Mouse (Mus musculus) fibroblast of lung, adult 2 months (primary cell): Measurements from ENCODE around the gene Pik3cb.

Experiments
- DNase-seq: peaks from one replicate; pipeline ENCODE4 v3.0.0-alpha.2; 2011; ENCODE audit warnings: low read depth

Pik3cb gene

GRCm38 (mm10) chr9:99146855-99147735 lies 6.7 kb upstream of the Pik3cb start:
- DNase-seq: no peak

- no peak for DNase-seq
Observed at GRCm38 (mm10) chr9:99145756-99146155, 5.3 kb upstream of the Pik3cb start.

- no peak for DNase-seq
Observed at GRCm38 (mm10) chr9:99144416-99144989, 4.1 kb upstream of the Pik3cb start.

- no peak for DNase-seq
Observed at GRCm38 (mm10) chr9:99141618-99142017, 1.2 kb upstream of the Pik3cb start.

- DNase-seq: no peak
Observed at GRCm38 (mm10) chr9:99141171-99141570, 750 bp upstream of the Pik3cb start.

GRCm38 (mm10) chr9:99139194-99140023 lies 1.0 kb downstream of the Pik3cb start:
- DNase-seq: no peak

- DNase-seq: no peak
Observed at GRCm38 (mm10) chr9:99137301-99137700, 3.1 kb downstream of the Pik3cb start.

- no peak for DNase-seq
Observed at GRCm38 (mm10) chr9:99131951-99132470, 8.4 kb downstream of the Pik3cb start.

- DNase-seq: no peak
Observed at GRCm38 (mm10) chr9:99131119-99131518, 9.3 kb downstream of the Pik3cb start.

GRCm38 (mm10) chr9:99127578-99127977 lies 12.8 kb downstream of the Pik3cb start:
- DNase-seq: no peak

GRCm38 (mm10) chr9:99122749-99123148 lies 17.7 kb downstream of the Pik3cb start:
- no peak for DNase-seq

- DNase-seq: no peak
Observed at GRCm38 (mm10) chr9:99112409-99112808, 28.0 kb downstream of the Pik3cb start.

GRCm38 (mm10) chr9:99111085-99111484 lies 29.3 kb downstream of the Pik3cb start:
- no peak for DNase-seq

GRCm38 (mm10) chr9:99110213-99110612 lies 30.2 kb downstream of the Pik3cb start:
- no peak for DNase-seq

GRCm38 (mm10) chr9:99109585-99109984 lies 30.8 kb downstream of the Pik3cb start:
- DNase-seq: no peak

GRCm38 (mm10) chr9:99104449-99104848 lies 36.0 kb downstream of the Pik3cb start:
- DNase-seq: no peak

GRCm38 (mm10) chr9:99103865-99104264 lies 36.6 kb downstream of the Pik3cb start:
- no peak for DNase-seq

GRCm38 (mm10) chr9:99098482-99099129 lies 41.8 kb downstream of the Pik3cb start:
- DNase-seq: no peak

GRCm38 (mm10) chr9:99097668-99098067 lies 42.8 kb downstream of the Pik3cb start:
- DNase-seq: no peak

GRCm38 (mm10) chr9:99095192-99095591 lies 45.2 kb downstream of the Pik3cb start:
- DNase-seq: no peak

GRCm38 (mm10) chr9:99090546-99090945 lies 49.9 kb downstream of the Pik3cb start:
- DNase-seq: no peak

GRCm38 (mm10) chr9:99089904-99090303 lies 50.5 kb downstream of the Pik3cb start:
- no peak for DNase-seq
